Mouse (Mus musculus): ENCODE measurements around the gene Thbd. TPM values are rescaled to one million over a fixed set of nuclear protein-coding genes. Genes with fewer than 3 reads are reported as not detected.

Gene Thbd
- polyA plus RNA-seq, 1 experiment = 28.4 TPM

DNA sequence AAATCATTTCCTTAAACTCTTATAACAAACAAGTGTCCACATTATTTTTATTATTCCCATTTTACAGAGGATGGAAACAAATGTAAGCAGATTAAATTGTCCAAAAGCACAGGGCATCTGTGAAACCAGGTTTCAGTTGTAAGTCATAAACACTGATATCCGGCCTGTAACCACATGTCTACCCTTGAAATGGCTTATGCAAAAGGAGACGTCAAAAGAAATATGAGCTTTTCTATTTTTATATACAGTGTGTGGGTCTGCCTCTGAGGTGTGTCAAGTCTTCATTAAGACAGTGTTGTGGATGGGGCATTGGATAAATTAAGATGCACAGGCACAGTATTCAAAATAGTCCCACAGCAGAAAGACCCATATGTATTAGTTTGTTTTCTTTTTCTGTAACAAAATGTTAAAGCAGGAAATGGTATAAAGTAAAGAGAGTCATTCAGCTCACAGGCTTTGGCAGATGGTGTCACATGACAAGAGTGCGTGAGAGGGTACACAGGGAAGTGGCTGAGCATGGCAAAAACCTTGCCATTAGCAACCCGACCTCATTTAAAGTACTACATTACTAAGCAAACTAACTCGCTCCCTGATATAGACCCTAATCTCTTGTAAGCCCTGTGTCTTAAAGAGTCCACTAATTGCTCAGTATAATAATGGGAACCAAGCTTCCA, 17.9 kb upstream of the Thbd start:
- WGBS = 62% methylated on average over 5 of the region's 5 CpGs
- no peak for DNase-seq
- Histone ChIP-seq H3K36me3 (ENCODE audit: control insufficient read depth, insufficient read depth, low read length) (no peaks in the 10 kb centered on the region), H3K4me3 (ENCODE audit: insufficient read depth, low read depth, low read length) (no peak overlapping the region), H3K27ac (ENCODE audit: insufficient read depth, low read depth, low read length) (no peak overlapping the region), H3K27me3 (replicated peaks; ENCODE audit: control insufficient read depth, insufficient read depth, low read length) (no peaks in the 10 kb centered on the region), H3K4me1 (ENCODE audit: control insufficient read depth, insufficient read depth, low read length) (no peaks in the 10 kb centered on the region; the same call in 1 of the 2 replicates)
- TF ChIP-seq CTCF (conservative IDR thresholded peaks at IDR 0.05; ENCODE audit: insufficient read depth, insufficient read length, low read depth, low read length) = no peak
- TF ChIP-seq POLR2A (IDR thresholded peaks at IDR 0.05; ENCODE audit: low read depth, low read length) = no peak

GRCm38 (mm10) chr2:148421706-148422105, 13.7 kb upstream of the Thbd start:
- no peak for DNase-seq
- Histone ChIP-seq H3K36me3 (ENCODE audit: control insufficient read depth, insufficient read depth, low read length) (no peaks in the 10 kb centered on the region), H3K4me1 (ENCODE audit: control insufficient read depth, insufficient read depth, low read length) (no peaks in the 10 kb centered on the region), H3K27me3 (replicated peaks; ENCODE audit: control insufficient read depth, insufficient read depth, low read length) (no peaks in the 10 kb centered on the region), H3K4me3 (ENCODE audit: insufficient read depth, low read depth, low read length) (no peak overlapping the region), H3K27ac (ENCODE audit: insufficient read depth, low read depth, low read length) (no peak overlapping the region)
- no peak for TF ChIP-seq CTCF (conservative IDR thresholded peaks at IDR 0.05; ENCODE audit: insufficient read depth, insufficient read length, low read depth, low read length)
- 66% methylated on average over 1 of the region's 1 CpGs for whole genome bisulfite sequencing

DNA sequence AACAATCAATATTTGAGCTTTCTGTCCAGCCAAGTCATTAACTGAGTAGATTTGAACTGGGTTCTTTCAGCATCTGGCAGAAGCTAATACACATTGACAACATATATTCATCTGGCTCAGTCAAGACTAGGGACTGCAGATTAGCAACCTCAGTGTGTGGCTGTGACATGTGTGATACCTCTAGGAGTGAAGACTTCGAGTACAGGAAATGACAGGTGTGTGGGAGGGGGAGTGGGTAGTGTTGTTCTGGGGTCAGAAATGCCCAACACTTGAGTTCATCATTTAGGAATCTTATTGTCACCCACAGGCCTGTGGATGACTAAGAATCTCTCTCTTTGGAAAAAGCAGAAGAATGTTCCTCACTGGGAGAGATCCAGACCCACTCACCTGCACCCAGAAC, 13.1 kb upstream of the Thbd start:
- H3K36me3 ChIP-seq (ENCODE audit: control insufficient read depth, insufficient read depth, low read length) = no peaks in the 10 kb centered on the region
- no peak overlapping the region for H3K4me3 ChIP-seq (ENCODE audit: insufficient read depth, low read depth, low read length)
- DNase-seq = no peak
- H3K27me3 ChIP-seq (replicated peaks; ENCODE audit: control insufficient read depth, insufficient read depth, low read length) = no peaks in the 10 kb centered on the region
- no peak for TF ChIP-seq CTCF (conservative IDR thresholded peaks at IDR 0.05; ENCODE audit: insufficient read depth, insufficient read length, low read depth, low read length)
- TF ChIP-seq POLR2A (IDR thresholded peaks at IDR 0.05; ENCODE audit: low read depth, low read length) = no peak
- no peak overlapping the region for H3K27ac ChIP-seq (ENCODE audit: insufficient read depth, low read depth, low read length)
- no peaks in the 10 kb centered on the region for H3K4me1 ChIP-seq (ENCODE audit: control insufficient read depth, insufficient read depth, low read length)
- WGBS = 38% methylated on average over 1 of the region's 1 CpGs

GRCm38 (mm10) chr2:148419776-148420175, 11.8 kb upstream of the Thbd start:
- no peak for TF ChIP-seq CTCF (conservative IDR thresholded peaks at IDR 0.05; ENCODE audit: insufficient read depth, insufficient read length, low read depth, low read length)
- no peak for TF ChIP-seq POLR2A (IDR thresholded peaks at IDR 0.05; ENCODE audit: low read depth, low read length)
- no peaks in the 10 kb centered on the region for H3K27me3 ChIP-seq (replicated peaks; ENCODE audit: control insufficient read depth, insufficient read depth, low read length)
- no peak for DNase-seq
- no peaks in the 10 kb centered on the region for H3K4me1 ChIP-seq (ENCODE audit: control insufficient read depth, insufficient read depth, low read length)
- no peaks in the 10 kb centered on the region for H3K36me3 ChIP-seq (ENCODE audit: control insufficient read depth, insufficient read depth, low read length)
- H3K27ac ChIP-seq (ENCODE audit: insufficient read depth, low read depth, low read length) = no peak overlapping the region
- H3K4me3 ChIP-seq (ENCODE audit: insufficient read depth, low read depth, low read length) = no peak overlapping the region
- WGBS = 76% methylated on average over 2 of the region's 2 CpGs

GRCm38 (mm10) chr2:148419151-148419550, 11.2 kb upstream of the Thbd start:
- WGBS = 79% methylated on average over 3 of the region's 3 CpGs
- Histone ChIP-seq H3K27ac (ENCODE audit: insufficient read depth, low read depth, low read length) (no peak overlapping the region), H3K4me1 (ENCODE audit: control insufficient read depth, insufficient read depth, low read length) (no peaks in the 10 kb centered on the region), H3K36me3 (ENCODE audit: control insufficient read depth, insufficient read depth, low read length) (no peaks in the 10 kb centered on the region), H3K27me3 (replicated peaks; ENCODE audit: control insufficient read depth, insufficient read depth, low read length) (no peaks in the 10 kb centered on the region), H3K4me3 (ENCODE audit: insufficient read depth, low read depth, low read length) (no peak overlapping the region)
- no peak for TF ChIP-seq POLR2A (IDR thresholded peaks at IDR 0.05; ENCODE audit: low read depth, low read length)
- TF ChIP-seq CTCF (conservative IDR thresholded peaks at IDR 0.05; ENCODE audit: insufficient read depth, insufficient read length, low read depth, low read length) = no peak
- DNase-seq = no peak

- no peak for DNase-seq
- Histone ChIP-seq H3K4me1 (ENCODE audit: control insufficient read depth, insufficient read depth, low read length) (no peaks in the 10 kb centered on the region), H3K4me3 (ENCODE audit: insufficient read depth, low read depth, low read length) (no peak overlapping the region), H3K27ac (ENCODE audit: insufficient read depth, low read depth, low read length) (no peak overlapping the region), H3K27me3 (replicated peaks; ENCODE audit: control insufficient read depth, insufficient read depth, low read length) (no peaks in the 10 kb centered on the region), H3K36me3 (ENCODE audit: control insufficient read depth, insufficient read depth, low read length) (no peaks in the 10 kb centered on the region)
- TF ChIP-seq POLR2A (IDR thresholded peaks at IDR 0.05; ENCODE audit: low read depth, low read length) (no peak), CTCF (conservative IDR thresholded peaks at IDR 0.05; ENCODE audit: insufficient read depth, insufficient read length, low read depth, low read length) (no peak)
- WGBS = 71% methylated on average over 1 of the region's 1 CpGs
Measured at GRCm38 (mm10) chr2:148409821-148410220, 1.8 kb upstream of the Thbd start.

GRCm38 (mm10) chr2:148409141-148409540, 1.2 kb upstream of the Thbd start:
- DNase-seq = peak; percentile 92
- no peak overlapping the region for H3K27ac ChIP-seq (ENCODE audit: insufficient read depth, low read depth, low read length)

More at GRCm38 (mm10) chr2:148409141-148409540, 1.2 kb upstream of the Thbd start:
- Histone ChIP-seq H3K4me1 (ENCODE audit: control insufficient read depth, insufficient read depth, low read length) (no peaks in the 10 kb centered on the region), H3K4me3 (ENCODE audit: insufficient read depth, low read depth, low read length) (no peak overlapping the region), H3K36me3 (ENCODE audit: control insufficient read depth, insufficient read depth, low read length) (no peaks in the 10 kb centered on the region), H3K27me3 (replicated peaks; ENCODE audit: control insufficient read depth, insufficient read depth, low read length) (no peaks in the 10 kb centered on the region)
- no peak for TF ChIP-seq POLR2A (IDR thresholded peaks at IDR 0.05; ENCODE audit: low read depth, low read length)
- TF ChIP-seq CTCF (conservative IDR thresholded peaks at IDR 0.05; ENCODE audit: insufficient read depth, insufficient read length, low read depth, low read length) = peak; percentile 89
- 11% methylated on average over 9 of the region's 9 CpGs for WGBS

Measured in kidney, adult 2 months (tissue).